Mouse (Mus musculus) hindbrain, embryonic 14.5 days (tissue): ENCODE measurements around the gene Fsd1l. TPM values are rescaled to one million over a fixed set of nuclear protein-coding genes. Genes with fewer than 3 reads are reported as not detected.

Experiments used
- ATAC-seq: fragments of 200-750 bp; cut with Nextera tagmentation; 2 replicates; pipeline ENCODE4 v1.8.0; 2017; ENCODE audit warnings: moderate number of reproducible peaks, mild to moderate bottlenecking, moderate TSS enrichment, moderate library complexity; ENCODE audit not compliant: low FRiP score
- DNase-seq: peaks from one replicate; pipeline ENCODE4 v3.0.0-alpha.2; 2015; ENCODE audit warnings: low spot score
- H3K27ac ChIP-seq: fragments of 300-500 bp; sonication (generic); 2 replicates; pipeline ENCODE4 v1.5.1; 2014; ENCODE audit warnings: mild to moderate bottlenecking, moderate library complexity
- H3K27me3 ChIP-seq: fragments of 300-500 bp; sonication (generic); 2 replicates; pipeline ENCODE4 v1.6.1; 2014; ENCODE audit warnings: mild to moderate bottlenecking, low read length, mixed read lengths; ENCODE audit not compliant: control insufficient read depth, insufficient read depth
- H3K36me3 ChIP-seq: fragments of 300-500 bp; sonication (generic); replicated peaks from 2 replicates; pipeline ENCODE4 v1.6.1; 2014; ENCODE audit not compliant: control insufficient read depth, insufficient read depth
- H3K4me1 ChIP-seq: fragments of 300-500 bp; sonication (generic); replicated peaks from 2 replicates; pipeline ENCODE4 v1.6.1; 2014; ENCODE audit warnings: antibody characterized with exemption, low read length, mixed read lengths; ENCODE audit not compliant: control insufficient read depth, insufficient read depth
- H3K4me2 ChIP-seq: fragments of 300-500 bp; sonication (generic); replicated peaks from 2 replicates; pipeline ENCODE4 v1.6.1; 2014; ENCODE audit warnings: mild to moderate bottlenecking, moderate library complexity
- H3K4me3 ChIP-seq: fragments of 300-500 bp; sonication (generic); replicated peaks from 2 replicates; pipeline ENCODE4 v1.5.1; 2014; ENCODE audit warnings: mild to moderate bottlenecking, low read length
- H3K9ac ChIP-seq: fragments of 300-500 bp; sonication (generic); 2 replicates; pipeline ENCODE4 v1.6.1; 2014
- H3K9me3 ChIP-seq: fragments of 300-500 bp; sonication (generic); 2 replicates; pipeline ENCODE4 v1.6.1; 2016; ENCODE audit warnings: low read length; ENCODE audit not compliant: control insufficient read depth
- WGBS: fragments of 180-500 bp; shearing (Covaris S2); extraction: QIAGEN DNeasy Blood & Tissue Kit; methylation state at CpG from one replicate; pipeline ENCODE4 v1.1.7; 2014; 5-methylcytosine and 5-hydroxymethylcytosine counted together
- polyA plus RNA-seq: library from polyadenylated mRNA; unstranded; fragments of >200 nt; fragmentation: Nextera tagmentation; extraction: Ambion mirVana; gene quantifications from 2 replicates; pipeline ENCODE4 v1.2.1, GENCODE M21; 2014

Gene Fsd1l
- polyA plus RNA-seq, 1 experiment from 2014 or later = 33.4 TPM

- WGBS = 32% methylated on average over 4 of the region's 4 CpGs
- H3K27ac ChIP-seq = no peak overlapping the region
- no peak overlapping the region for H3K9ac ChIP-seq
- no peaks in the 10 kb centered on the region for H3K27me3 ChIP-seq
- H3K9me3 ChIP-seq = no peaks in the 10 kb centered on the region
- ATAC-seq = peak; percentile 52; the same call in 1 of the 2 replicates
- H3K4me2 ChIP-seq = no peak overlapping the region
- no peak overlapping the region for H3K4me3 ChIP-seq
- H3K4me1 ChIP-seq = no peaks in the 10 kb centered on the region; the same call in 1 of the 2 replicates
- peak; percentile 88 for DNase-seq
- no peaks in the 10 kb centered on the region for H3K36me3 ChIP-seq
Measured at GRCm38 (mm10) chr4:53594204-53594603, 37.1 kb upstream of the Fsd1l start.

GRCm38 (mm10) chr4:53595246-53596062 is 35.8 kb upstream of the Fsd1l start:
- no peaks in the 10 kb centered on the region; the same call in 1 of the 2 replicates for H3K4me1 ChIP-seq
- H3K36me3 ChIP-seq = no peaks in the 10 kb centered on the region
- no peaks in the 10 kb centered on the region for H3K27me3 ChIP-seq
- 74% methylated on average over 12 of the region's 12 CpGs for WGBS
- DNase-seq (no peak), ATAC-seq (no peak)
- no peaks in the 10 kb centered on the region for H3K9me3 ChIP-seq
- H3K9ac ChIP-seq = no peak overlapping the region
- no peak overlapping the region for H3K27ac ChIP-seq
- no peak overlapping the region for H3K4me3 ChIP-seq
- H3K4me2 ChIP-seq = no peak overlapping the region

GRCm38 (mm10) chr4:53596063-53596895 is 35.0 kb upstream of the Fsd1l start:
- Histone ChIP-seq H3K9me3 (no peaks in the 10 kb centered on the region), H3K4me1 (no peaks in the 10 kb centered on the region; the same call in 1 of the 2 replicates), H3K4me3 (no peak overlapping the region), H3K36me3 (no peaks in the 10 kb centered on the region), H3K27me3 (no peaks in the 10 kb centered on the region), H3K9ac (no peak overlapping the region), H3K27ac (no peak overlapping the region), H3K4me2 (no peak overlapping the region)
- no peak for ATAC-seq
- DNase-seq = no peak
- 48% methylated on average over 15 of the region's 15 CpGs for WGBS

- Histone ChIP-seq H3K4me1 (no peaks in the 10 kb centered on the region), H3K4me3 (no peak overlapping the region), H3K9me3 (no peaks in the 10 kb centered on the region), H3K36me3 (no peaks in the 10 kb centered on the region), H3K9ac (no peak overlapping the region), H3K27ac (no peak overlapping the region), H3K4me2 (no peak overlapping the region), H3K27me3 (no peaks in the 10 kb centered on the region)
- ATAC-seq (no peak), DNase-seq (peak; percentile 31)
- WGBS = 43% methylated on average over 6 of the region's 6 CpGs
Measured at GRCm38 (mm10) chr4:53600462-53600861, 30.8 kb upstream of the Fsd1l start.

GRCm38 (mm10) chr4:53614576-53615225 is 16.6 kb upstream of the Fsd1l start:
- Histone ChIP-seq H3K27ac (no peak overlapping the region), H3K27me3 (no peaks in the 10 kb centered on the region), H3K4me3 (no peak overlapping the region), H3K9me3 (no peaks in the 10 kb centered on the region), H3K36me3 (no peaks in the 10 kb centered on the region), H3K9ac (no peak overlapping the region), H3K4me2 (no peak overlapping the region), H3K4me1 (no peaks in the 10 kb centered on the region)
- 89% methylated on average over 5 of the region's 5 CpGs for WGBS
- DNase-seq (no peak), ATAC-seq (no peak)

- ATAC-seq (no peak), DNase-seq (no peak)
- H3K9me3 ChIP-seq = no peaks in the 10 kb centered on the region
- no peak overlapping the region for H3K27ac ChIP-seq
- H3K4me2 ChIP-seq = no peak overlapping the region
- H3K27me3 ChIP-seq = no peaks in the 10 kb centered on the region
- 43% methylated on average over 3 of the region's 3 CpGs for WGBS
- H3K4me1 ChIP-seq = no peaks in the 10 kb centered on the region
- H3K4me3 ChIP-seq = no peak overlapping the region
- no peak overlapping the region for H3K9ac ChIP-seq
- H3K36me3 ChIP-seq = no peaks in the 10 kb centered on the region
Measured at GRCm38 (mm10) chr4:53617968-53618367, 13.3 kb upstream of the Fsd1l start.

- no peak overlapping the region for H3K27ac ChIP-seq
- no peak overlapping the region for H3K4me3 ChIP-seq
- ATAC-seq (no peak), DNase-seq (no peak)
- 89% methylated on average over 6 of the region's 6 CpGs for WGBS
- no peak overlapping the region for H3K9ac ChIP-seq
- H3K4me1 ChIP-seq = peaks cover 5% of the 10 kb centered on the region
- H3K4me2 ChIP-seq = no peak overlapping the region
- H3K36me3 ChIP-seq = no peaks in the 10 kb centered on the region
- H3K27me3 ChIP-seq = no peaks in the 10 kb centered on the region
- H3K9me3 ChIP-seq = no peaks in the 10 kb centered on the region
Measured at GRCm38 (mm10) chr4:53620104-53620503, 11.2 kb upstream of the Fsd1l start.

GRCm38 (mm10) chr4:53621084-53621483 is 10.2 kb upstream of the Fsd1l start:
- H3K9ac ChIP-seq = no peak overlapping the region
- no peaks in the 10 kb centered on the region for H3K27me3 ChIP-seq
- H3K4me3 ChIP-seq = no peak overlapping the region
- no peak overlapping the region for H3K4me2 ChIP-seq
- no peaks in the 10 kb centered on the region for H3K9me3 ChIP-seq
- 75% methylated on average over 6 of the region's 6 CpGs for WGBS
- ATAC-seq (no peak), DNase-seq (no peak)
- no peaks in the 10 kb centered on the region for H3K36me3 ChIP-seq
- no peak overlapping the region for H3K27ac ChIP-seq
- peaks cover 7% of the 10 kb centered on the region for H3K4me1 ChIP-seq

GRCm38 (mm10) chr4:53621490-53621889 is 9.8 kb upstream of the Fsd1l start:
- Histone ChIP-seq H3K27ac (no peak overlapping the region), H3K4me1 (peaks cover 7% of the 10 kb centered on the region), H3K36me3 (no peaks in the 10 kb centered on the region), H3K9ac (no peak overlapping the region), H3K27me3 (no peaks in the 10 kb centered on the region), H3K4me2 (no peak overlapping the region), H3K4me3 (no peak overlapping the region), H3K9me3 (no peaks in the 10 kb centered on the region)
- DNase-seq (no peak), ATAC-seq (no peak)
- 85% methylated on average over 5 of the region's 5 CpGs for WGBS
